Mouse (Mus musculus) testis, adult 2 months (tissue): Measurements from ENCODE around the gene Myt1l. TPM values are rescaled to one million over a fixed set of nuclear protein-coding genes. Genes with fewer than 3 reads are reported as not detected.

ENCODE experiments used
- H3K27ac ChIP-seq: fragments of 200-500 bp; 2 replicates; pipeline ENCODE4 v1.5.1; 2012; ENCODE audit warnings: low read depth, low read length; ENCODE audit not compliant: control insufficient read depth, insufficient read depth
- H3K27me3 ChIP-seq: fragments of 200-500 bp; 2 replicates; pipeline ENCODE4 v1.6.1; 2012; ENCODE audit warnings: mild to moderate bottlenecking, low read length, moderate library complexity; ENCODE audit not compliant: control insufficient read depth, insufficient read depth
- H3K36me3 ChIP-seq: fragments of 200-500 bp; 2 replicates; pipeline ENCODE4 v1.6.1; 2012; ENCODE audit warnings: mild to moderate bottlenecking, low read length; ENCODE audit not compliant: control insufficient read depth, insufficient read depth
- H3K4me1 ChIP-seq: fragments of 200-500 bp; 2 replicates; pipeline ENCODE4 v1.6.1; 2012; ENCODE audit warnings: low read length; ENCODE audit not compliant: control insufficient read depth, insufficient read depth
- H3K4me3 ChIP-seq: fragments of 200-500 bp; 2 replicates; pipeline ENCODE4 v1.5.1; 2012; ENCODE audit warnings: low read depth, mild to moderate bottlenecking, low read length, moderate library complexity, mixed read lengths; ENCODE audit not compliant: control insufficient read depth
- CTCF ChIP-seq: fragments of 200-500 bp; IDR thresholded peaks from 2 replicates; pipeline ENCODE4 v1.5.1; 2012; ENCODE audit warnings: low read depth, mild to moderate bottlenecking, inconsistent platforms, low read length, moderate library complexity; ENCODE audit not compliant: control insufficient read depth, insufficient read depth, insufficient replicate concordance
- POLR2A ChIP-seq: fragments of 200-500 bp; IDR thresholded peaks from 2 replicates; pipeline ENCODE4 v1.6.1; 2012; ENCODE audit warnings: low read depth, mild to moderate bottlenecking, inconsistent platforms, low read length, moderate library complexity; ENCODE audit not compliant: control insufficient read depth
- polyA plus RNA-seq: library from polyadenylated mRNA; depleted of rRNA; stranded (reverse); fragments of >200 nt; gene quantifications from 2 replicates; pipeline ENCODE4 v1.2.3, GENCODE M21; 2012

The Myt1l gene
- polyA plus RNA-seq, 1 experiment: 5.6 TPM

DNA sequence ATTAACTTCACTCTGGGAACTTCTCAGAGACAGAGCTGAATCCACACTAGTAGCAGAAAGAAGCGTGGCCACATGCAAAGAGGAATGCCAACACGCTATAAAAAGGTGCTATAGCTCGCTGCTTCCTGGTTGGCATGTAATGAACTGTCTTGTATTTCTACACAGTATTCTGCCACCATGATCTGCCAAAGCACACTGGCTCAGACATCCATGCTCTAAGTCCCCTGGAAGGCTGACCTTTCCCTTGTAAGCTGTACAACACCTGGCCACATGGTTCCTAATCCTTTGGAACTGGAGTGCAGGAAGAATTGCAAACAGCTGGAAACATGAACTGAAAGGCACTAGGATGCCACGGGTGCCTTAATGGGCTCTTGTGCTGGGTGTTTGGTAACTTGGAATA, 232.4 kb downstream of the Myt1l start:
- no peak overlapping the region for H3K4me3 ChIP-seq
- H3K36me3 ChIP-seq: no peaks in the 10 kb centered on the region
- no peak for TF ChIP-seq POLR2A
- TF ChIP-seq CTCF: no peak
- no peaks in the 10 kb centered on the region for H3K27me3 ChIP-seq
- H3K27ac ChIP-seq: no peak overlapping the region
- H3K4me1 ChIP-seq: no peaks in the 10 kb centered on the region

DNA sequence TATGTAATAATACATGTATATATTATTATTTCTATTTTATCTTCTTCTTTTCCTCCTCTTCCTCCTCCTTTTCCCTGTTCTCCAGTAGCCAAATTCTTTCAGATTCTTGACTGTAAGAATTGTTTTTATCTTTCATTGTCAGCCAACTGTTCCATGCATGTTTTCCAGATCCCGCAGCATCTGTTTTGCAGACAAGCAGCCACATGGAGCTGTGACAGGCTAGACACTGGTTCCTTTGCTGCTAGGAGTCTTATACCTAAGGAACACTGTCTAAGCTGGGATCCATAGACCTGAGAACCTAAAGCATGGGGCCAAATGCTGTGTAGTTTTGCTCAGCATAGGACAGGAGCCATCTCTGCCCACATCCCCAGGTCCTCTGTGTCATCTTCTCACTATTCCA, 238.0 kb downstream of the Myt1l start:
- TF ChIP-seq POLR2A: no peak
- TF ChIP-seq CTCF: no peak
- Histone ChIP-seq H3K36me3 (no peaks in the 10 kb centered on the region), H3K4me1 (no peaks in the 10 kb centered on the region), H3K27ac (no peak overlapping the region), H3K27me3 (no peaks in the 10 kb centered on the region), H3K4me3 (no peak overlapping the region)

DNA sequence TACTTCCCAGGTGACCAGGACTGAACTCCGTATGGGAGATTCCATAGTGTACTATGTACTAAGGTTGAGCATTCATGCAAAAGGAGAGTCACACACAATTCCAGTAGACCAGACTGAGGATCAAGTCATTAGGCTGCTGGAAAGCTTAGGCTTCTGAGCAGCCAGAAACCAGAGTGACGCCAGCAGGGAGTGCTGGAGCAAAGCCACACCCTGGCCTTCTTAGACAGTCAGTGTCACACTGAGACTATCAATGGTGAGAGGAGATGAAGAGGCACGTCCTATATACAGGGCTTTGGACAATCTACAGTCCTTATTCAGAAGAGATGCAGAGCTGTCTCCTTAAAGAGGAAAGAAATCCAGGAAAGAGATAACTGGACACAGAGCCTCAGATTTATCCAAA, 243.6 kb downstream of the Myt1l start:
- no peaks in the 10 kb centered on the region for H3K4me1 ChIP-seq
- H3K27ac ChIP-seq: no peak overlapping the region
- no peak for TF ChIP-seq CTCF
- no peak for TF ChIP-seq POLR2A
- H3K4me3 ChIP-seq: no peak overlapping the region
- no peaks in the 10 kb centered on the region for H3K36me3 ChIP-seq
- no peaks in the 10 kb centered on the region for H3K27me3 ChIP-seq

DNA sequence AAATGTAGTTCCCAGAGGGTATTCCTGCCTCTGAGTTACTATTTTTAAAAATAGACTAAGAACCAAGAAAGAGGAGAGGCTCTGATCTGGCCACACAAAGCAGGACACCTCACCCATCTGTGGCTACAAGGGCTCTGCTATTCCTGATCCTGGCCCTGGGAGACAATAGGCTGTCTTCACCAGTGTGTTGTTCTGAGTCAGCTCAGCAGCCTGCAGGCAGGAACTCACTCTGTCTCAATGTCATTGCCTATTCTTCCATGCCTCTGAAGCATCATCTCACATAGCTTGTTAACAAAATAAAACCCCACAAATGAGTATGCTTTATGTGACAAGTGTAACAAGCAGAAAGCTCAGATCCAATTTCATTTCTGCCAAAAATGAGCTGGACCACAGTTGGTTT, 244.2 kb downstream of the Myt1l start:
- no peaks in the 10 kb centered on the region for H3K36me3 ChIP-seq
- TF ChIP-seq CTCF: no peak
- no peak for TF ChIP-seq POLR2A
- no peaks in the 10 kb centered on the region for H3K27me3 ChIP-seq
- H3K4me1 ChIP-seq: no peaks in the 10 kb centered on the region
- no peak overlapping the region for H3K4me3 ChIP-seq
- H3K27ac ChIP-seq: no peak overlapping the region

DNA sequence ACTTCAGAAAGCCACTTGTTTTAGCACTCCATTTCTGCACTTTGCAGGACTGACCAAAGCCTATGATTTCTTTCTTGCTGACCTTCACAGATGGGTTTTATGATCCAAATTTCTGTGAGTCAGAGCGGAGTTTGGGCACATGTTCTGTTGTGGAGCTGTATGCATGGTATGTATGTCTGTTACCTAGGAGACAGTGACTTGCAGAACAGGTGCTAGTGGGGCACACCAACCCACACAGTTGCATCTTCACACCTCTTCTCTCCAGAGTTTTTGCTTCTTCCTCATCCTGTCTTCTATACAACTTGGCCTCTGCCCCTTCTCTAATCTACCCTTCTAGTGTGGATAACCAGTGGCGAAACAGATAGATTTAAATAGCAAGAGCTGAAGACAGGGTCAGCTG, 250.7 kb downstream of the Myt1l start:
- H3K36me3 ChIP-seq: no peaks in the 10 kb centered on the region
- TF ChIP-seq POLR2A (no peak), CTCF (no peak)
- no peaks in the 10 kb centered on the region for H3K27me3 ChIP-seq
- no peak overlapping the region for H3K27ac ChIP-seq
- no peak overlapping the region for H3K4me3 ChIP-seq
- H3K4me1 ChIP-seq: no peaks in the 10 kb centered on the region

DNA sequence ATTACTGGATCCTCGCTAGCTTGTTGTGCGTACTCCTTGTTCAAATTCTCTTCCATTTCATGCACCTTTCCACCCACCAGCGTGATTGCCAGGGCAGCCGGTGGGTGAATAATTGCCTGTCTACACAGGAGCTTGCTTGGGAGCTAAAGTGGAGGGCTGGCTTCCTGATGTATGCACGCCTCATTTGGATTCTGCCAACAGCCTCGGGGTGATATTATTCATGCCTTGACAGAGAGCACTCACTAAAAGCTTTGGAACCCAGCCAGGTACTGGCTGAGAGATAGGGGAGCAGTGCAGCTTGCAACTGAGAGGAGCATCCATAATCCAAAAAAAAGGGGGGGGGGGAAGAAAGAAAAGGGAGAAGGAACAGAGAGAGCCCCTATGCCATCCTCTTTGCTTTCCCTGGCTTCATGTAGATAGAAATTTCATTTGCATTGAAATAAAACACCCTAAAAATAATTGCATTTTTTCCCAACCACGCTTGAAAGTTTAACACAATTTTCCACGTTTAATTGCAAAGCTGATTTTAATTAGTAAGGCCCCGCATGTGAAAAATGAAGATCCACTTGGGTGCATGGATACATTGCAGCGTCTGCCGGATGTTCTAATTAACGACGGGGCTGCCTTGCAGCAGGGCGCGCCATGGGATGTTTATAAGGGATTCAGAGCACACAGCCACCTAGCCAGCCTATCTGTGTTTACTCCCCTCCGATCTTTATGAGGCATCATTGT, 261.3 kb downstream of the Myt1l start:
- Histone ChIP-seq H3K4me1 (no peaks in the 10 kb centered on the region), H3K36me3 (no peaks in the 10 kb centered on the region), H3K27me3 (no peaks in the 10 kb centered on the region), H3K27ac (no peak overlapping the region), H3K4me3 (no peak overlapping the region)
- TF ChIP-seq POLR2A: no peak
- TF ChIP-seq CTCF: no peak

DNA sequence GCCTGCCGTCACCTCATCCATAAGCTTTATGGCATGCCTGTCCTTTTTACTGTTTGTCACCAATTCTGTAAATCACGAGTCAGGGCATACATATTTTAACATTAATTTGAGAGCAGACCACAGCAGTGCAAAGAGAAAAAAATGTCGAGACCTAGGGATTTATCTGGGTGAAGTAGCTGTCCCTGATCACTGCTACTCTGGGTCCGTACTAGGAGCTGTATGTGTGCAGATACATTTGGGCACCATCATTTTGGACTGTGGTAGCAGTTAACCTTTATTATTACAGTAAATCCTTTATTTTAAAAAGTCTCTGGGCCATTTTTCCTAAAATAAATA, 261.8 kb downstream of the Myt1l start:
- Histone ChIP-seq H3K4me1 (no peaks in the 10 kb centered on the region), H3K36me3 (no peaks in the 10 kb centered on the region), H3K27me3 (no peaks in the 10 kb centered on the region), H3K4me3 (no peak overlapping the region), H3K27ac (no peak overlapping the region)
- TF ChIP-seq POLR2A (no peak), CTCF (no peak)
